Mouse (Mus musculus): Measurements from ENCODE around the gene Sdsl. TPM values are rescaled to one million over a fixed set of nuclear protein-coding genes. Genes with fewer than 3 reads are reported as not detected.

Sdsl gene
- polyA plus RNA-seq, 1 experiment: 8.4 TPM

GRCm38 (mm10) chr5:120429692-120430091, 42.9 kb downstream of the Sdsl start:
- no peak for DNase-seq (ENCODE audit: low spot score)

- no peak for DNase-seq (ENCODE audit: low spot score)
Measured at GRCm38 (mm10) chr5:120428990-120429389, 43.6 kb downstream of the Sdsl start.

GRCm38 (mm10) chr5:120428189-120428838, 44.3 kb downstream of the Sdsl start:
- no peak for DNase-seq (ENCODE audit: low spot score)

- no peak for DNase-seq (ENCODE audit: low spot score)
Measured at GRCm38 (mm10) chr5:120427451-120427938, 45.1 kb downstream of the Sdsl start.

- no peak for DNase-seq (ENCODE audit: low spot score)
Measured at GRCm38 (mm10) chr5:120426572-120426971, 46.0 kb downstream of the Sdsl start.

- DNase-seq (ENCODE audit: low spot score): no peak
Measured at GRCm38 (mm10) chr5:120425711-120426110, 46.9 kb downstream of the Sdsl start.

- DNase-seq (ENCODE audit: low spot score): no peak
Measured at GRCm38 (mm10) chr5:120424657-120425056, 48.0 kb downstream of the Sdsl start.

- DNase-seq (ENCODE audit: low spot score): peak; percentile 40
Measured at GRCm38 (mm10) chr5:120424039-120424438, 48.6 kb downstream of the Sdsl start.

- DNase-seq (ENCODE audit: low spot score): no peak
Measured at GRCm38 (mm10) chr5:120420106-120420505, 52.5 kb downstream of the Sdsl start.

- DNase-seq (ENCODE audit: low spot score): no peak
Measured at GRCm38 (mm10) chr5:120413436-120413835, 59.2 kb downstream of the Sdsl start.

GRCm38 (mm10) chr5:120409385-120410378, 62.9 kb downstream of the Sdsl start:
- DNase-seq (ENCODE audit: low spot score): no peak

GRCm38 (mm10) chr5:120408933-120409332, 63.7 kb downstream of the Sdsl start:
- DNase-seq (ENCODE audit: low spot score): no peak

Other genes starting within 250 kb of the Sdsl start
- not detected in 2 replicates for gene Lhx5, start 41.1 kb downstream of the Sdsl start, polyA plus RNA-seq (2012; rRNA removed)
- not detected in 2 replicates for gene Sds, start 3.7 kb upstream of the Sdsl start, polyA plus RNA-seq (2012; rRNA removed)
- 29.2 and 38.3 TPM in 2 replicates for gene Plbd2, start 30.8 kb upstream of the Sdsl start, polyA plus RNA-seq (2012; rRNA removed)
- 28.8 and 30.9 TPM in 2 replicates for gene Slc8b1, start 38.4 kb upstream of the Sdsl start, polyA plus RNA-seq (2012; rRNA removed)
- gene Tpcn1, start 115.9 kb upstream of the Sdsl start, polyA plus RNA-seq (2012; rRNA removed): 38.6 and 55.0 TPM in 2 replicates
- 1.6 and 1.8 TPM in 2 replicates for gene Iqcd, start 116.2 kb upstream of the Sdsl start, polyA plus RNA-seq (2012; rRNA removed)
- gene Rita1, start 139.8 kb upstream of the Sdsl start, polyA plus RNA-seq (2012; rRNA removed): 11.0 and 12.9 TPM in 2 replicates
- 25.7 and 26.2 TPM in 2 replicates for gene Ddx54, start 139.9 kb upstream of the Sdsl start, polyA plus RNA-seq (2012; rRNA removed)
- not detected in 2 replicates for gene Cfap73, start 161.4 kb upstream of the Sdsl start, polyA plus RNA-seq (2012; rRNA removed)
- gene Rasal1, start 176.0 kb upstream of the Sdsl start, polyA plus RNA-seq (2012; rRNA removed): 0.81 and 1.3 TPM in 2 replicates
- 6.6 and 12.5 TPM in 2 replicates for gene Dtx1, start 239.1 kb upstream of the Sdsl start, polyA plus RNA-seq (2012; rRNA removed)